Comparison of ENCODE assay signal across 8 mouse cellular contexts in the genomic region with DNA sequence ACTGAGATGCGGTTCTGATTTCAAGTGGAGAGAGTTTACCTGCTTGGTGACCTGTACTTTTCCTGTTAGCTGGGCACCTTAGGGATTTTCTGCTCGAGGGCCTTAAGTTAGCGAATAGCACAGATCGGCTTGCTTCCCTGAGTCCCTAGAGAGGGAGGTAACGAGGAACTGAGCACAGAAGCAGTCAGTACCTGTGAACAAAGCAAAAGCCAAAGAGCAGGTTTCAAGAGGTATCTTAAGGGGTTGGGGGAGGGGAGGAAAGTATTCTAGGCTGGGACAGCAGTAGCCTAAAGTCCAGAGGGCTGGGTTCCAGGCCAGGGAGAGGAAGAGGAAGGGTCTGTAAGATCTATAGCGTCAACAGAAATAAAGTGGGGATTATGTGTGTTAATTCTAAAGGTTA. TPM values are rescaled to one million over a fixed set of nuclear protein-coding genes. Genes with fewer than 3 reads are reported as not detected.
DNase-seq lines count a peak whose midpoint lies in the region; ATAC-seq and TF ChIP-seq lines count a peak whose summit lies in the region.

No protein-coding gene starts in this region.

- peak; percentile 29 to 37 for DNase-seq in spleen, postnatal 10 days (ENCODE audit: low spot score in 2 of 2)
- DNase-seq in spleen, postnatal 4 days (ENCODE audit: low spot score in 2 of 2): no peak
- peak; percentile 42 for DNase-seq in hindbrain, embryonic 11.5 days (ENCODE audit: low spot score)
- DNase-seq in limb, embryonic 14.5 days (ENCODE audit: low spot score): peak; percentile 8
- DNase-seq in midbrain, embryonic 14.5 days: peak; percentile 20
- DNase-seq in T-cell, adult 2 months (ENCODE audit: low spot score): no peak
- no peak for DNase-seq in left cerebral cortex, postnatal 4 days

- intact Hi-C loops in left cerebral cortex, postnatal 4 days (cut with DNase I): no loop called here

- peak overlapping the region; percentile 65; the same call in 1 of the 2 replicates for H3K9ac ChIP-seq in hindbrain, embryonic 11.5 days (ENCODE audit: low read depth, low read length)
- H3K9ac ChIP-seq in limb, embryonic 14.5 days (ENCODE audit: low read depth, low read length, severe bottlenecking): peak overlapping the region; percentile 74
- peak overlapping the region; percentile 48; the same call in 1 of the 2 replicates for H3K9ac ChIP-seq in midbrain, embryonic 14.5 days (replicated peaks; ENCODE audit: low read length)

- WGBS in hindbrain, embryonic 11.5 days: 9% methylated on average over 6 of the region's 6 CpGs
- 8% methylated on average over 6 of the region's 6 CpGs for WGBS in limb, embryonic 14.5 days
- WGBS in midbrain, embryonic 14.5 days: 8% methylated on average over 6 of the region's 6 CpGs

- no peak overlapping the region for H3K27ac ChIP-seq in cortical plate, adult 2 months (ENCODE audit: insufficient read depth, low read length)
- no peak overlapping the region for H3K27ac ChIP-seq in hindbrain, embryonic 11.5 days (ENCODE audit: low read depth, low read length)
- H3K27ac ChIP-seq in limb, embryonic 14.5 days (replicated peaks; ENCODE audit: low read depth, low read length): no peak overlapping the region
- no peak overlapping the region for H3K27ac ChIP-seq in midbrain, embryonic 14.5 days (replicated peaks; ENCODE audit: low read depth, low read length)

- H3K4me1 ChIP-seq in cortical plate, adult 2 months (ENCODE audit: control insufficient read depth, insufficient read depth, low read length): no peaks in the 10 kb centered on the region
- H3K4me1 ChIP-seq in hindbrain, embryonic 11.5 days (replicated peaks; ENCODE audit: control insufficient read depth, insufficient read depth, low read length): peaks cover 3% of the 10 kb centered on the region; the same call in 1 of the 2 replicates
- peaks cover 6% of the 10 kb centered on the region; the same call in 1 of the 2 replicates for H3K4me1 ChIP-seq in limb, embryonic 14.5 days (ENCODE audit: control insufficient read depth, insufficient read depth, low read length)
- H3K4me1 ChIP-seq in midbrain, embryonic 14.5 days (ENCODE audit: control insufficient read depth, insufficient read depth, low read length): no peaks in the 10 kb centered on the region; the same call in 1 of the 2 replicates

- peaks cover 6% of the 10 kb centered on the region; the same call in 1 of the 2 replicates for H3K27me3 ChIP-seq in hindbrain, embryonic 11.5 days (ENCODE audit: control insufficient read depth, insufficient read depth, low read length)
- H3K27me3 ChIP-seq in limb, embryonic 14.5 days (ENCODE audit: control insufficient read depth, insufficient read depth, low read length): no peaks in the 10 kb centered on the region
- H3K27me3 ChIP-seq in midbrain, embryonic 14.5 days (ENCODE audit: control insufficient read depth, insufficient read depth, low read length): no peaks in the 10 kb centered on the region; the same call in 1 of the 2 replicates

- H3K4me3 ChIP-seq in cortical plate, adult 2 months (ENCODE audit: insufficient read depth, low read length): peak overlapping the region; percentile 68
- peak overlapping the region; percentile 56 for H3K4me3 ChIP-seq in hindbrain, embryonic 11.5 days (ENCODE audit: low read depth, low read length)
- peak overlapping the region; percentile 54 for H3K4me3 ChIP-seq in limb, embryonic 14.5 days (replicated peaks; ENCODE audit: low read length)
- peak overlapping the region; percentile 46 for H3K4me3 ChIP-seq in midbrain, embryonic 14.5 days (replicated peaks; ENCODE audit: low read depth, low read length)

- no peaks in the 10 kb centered on the region for H3K9me3 ChIP-seq in hindbrain, embryonic 11.5 days (ENCODE audit: control insufficient read depth, low read length)
- H3K9me3 ChIP-seq in limb, embryonic 14.5 days (ENCODE audit: control insufficient read depth, low read length): no peaks in the 10 kb centered on the region
- H3K9me3 ChIP-seq in midbrain, embryonic 14.5 days (ENCODE audit: control insufficient read depth, low read length): no peaks in the 10 kb centered on the region

- no peak for TF ChIP-seq CTCF in cortical plate, adult 2 months (IDR thresholded peaks at IDR 0.05; ENCODE audit: extremely low read depth, insufficient read depth, low read length)

- H3K4me2 ChIP-seq in hindbrain, embryonic 11.5 days (replicated peaks; ENCODE audit: low read depth, low read length): peak overlapping the region; percentile 94
- peak overlapping the region; percentile 78 for H3K4me2 ChIP-seq in limb, embryonic 14.5 days (replicated peaks; ENCODE audit: low read depth, low read length, severe bottlenecking)
- peak overlapping the region; percentile 70 for H3K4me2 ChIP-seq in midbrain, embryonic 14.5 days (ENCODE audit: low read length)

- no peaks in the 10 kb centered on the region for H3K36me3 ChIP-seq in hindbrain, embryonic 11.5 days (ENCODE audit: control insufficient read depth, insufficient read depth, low read length)
- no peaks in the 10 kb centered on the region for H3K36me3 ChIP-seq in limb, embryonic 14.5 days (ENCODE audit: control insufficient read depth, insufficient read depth, low read length)
- H3K36me3 ChIP-seq in midbrain, embryonic 14.5 days (ENCODE audit: control insufficient read depth, insufficient read depth, low read length): no peaks in the 10 kb centered on the region

- no peak for TF ChIP-seq POLR2A in cortical plate, adult 2 months (IDR thresholded peaks at IDR 0.05; ENCODE audit: extremely low read depth, insufficient read depth, low read length)
- no peak for TF ChIP-seq POLR2A in limb, embryonic 14.5 days (IDR thresholded peaks at IDR 0.05; ENCODE audit: borderline replicate concordance, extremely low read depth, insufficient read depth, insufficient read length)

- no peak for ATAC-seq in hindbrain, embryonic 11.5 days (ENCODE audit: low FRiP score)
- no peak for ATAC-seq in limb, embryonic 14.5 days (ENCODE audit: low FRiP score, low read depth)
- no peak for ATAC-seq in midbrain, embryonic 14.5 days (ENCODE audit: low FRiP score, low TSS enrichment)

RNA-seq across cellular contexts. Expression of a gene that starts 0.3 kb away (rescaled TPM):
- 2.8 TPM in 2 replicates for polyA plus RNA-seq in cortical plate, adult 2 months (2012; rRNA removed)
- 2.2 and 2.5 TPM in 2 replicates for polyA plus RNA-seq in hindbrain, embryonic 11.5 days (2014; fragmentation: Nextera tagmentation; extraction: Ambion mirVana)
- polyA plus RNA-seq in limb, embryonic 14.5 days (2012; rRNA removed): 1.8 and 2.0 TPM in 2 replicates
- polyA plus RNA-seq in limb, embryonic 14.5 days (2014; fragmentation: Nextera tagmentation; extraction: Ambion mirVana): 3.2 and 3.5 TPM in 2 replicates
- 0.55 and 2.8 TPM in 2 replicates for polyA plus RNA-seq in midbrain, embryonic 14.5 days (2014; fragmentation: Nextera tagmentation; extraction: Ambion mirVana)
- 1 to 10 TPM; 2.2 TPM for total RNA-seq in left cerebral cortex, postnatal 4 days (2021)

RNA-seq across cellular contexts. Expression of a gene that starts 1.0 kb away (rescaled TPM):
- polyA plus RNA-seq in cortical plate, adult 2 months (2012; rRNA removed): 3.9 and 4.0 TPM in 2 replicates
- polyA plus RNA-seq in hindbrain, embryonic 11.5 days (2014; fragmentation: Nextera tagmentation; extraction: Ambion mirVana): 2.0 and 2.7 TPM in 2 replicates
- polyA plus RNA-seq in limb, embryonic 14.5 days (2012; rRNA removed): 3.5 and 4.1 TPM in 2 replicates
- polyA plus RNA-seq in limb, embryonic 14.5 days (2014; fragmentation: Nextera tagmentation; extraction: Ambion mirVana): 4.3 and 5.3 TPM in 2 replicates
- 0.30 and 3.3 TPM in 2 replicates for polyA plus RNA-seq in midbrain, embryonic 14.5 days (2014; fragmentation: Nextera tagmentation; extraction: Ambion mirVana)
- 1 to 10 TPM; 2.0 to 2.4 TPM for total RNA-seq in left cerebral cortex, postnatal 4 days (2021)

RNA-seq across cellular contexts. Expression of a gene that starts 39.3 kb away (rescaled TPM):
- polyA plus RNA-seq in cortical plate, adult 2 months (2012; rRNA removed): 49.5 and 49.8 TPM in 2 replicates
- 82.4 and 96.6 TPM in 2 replicates for polyA plus RNA-seq in hindbrain, embryonic 11.5 days (2014; fragmentation: Nextera tagmentation; extraction: Ambion mirVana)
- polyA plus RNA-seq in limb, embryonic 14.5 days (2012; rRNA removed): 14.7 and 15.4 TPM in 2 replicates
- polyA plus RNA-seq in limb, embryonic 14.5 days (2014; fragmentation: Nextera tagmentation; extraction: Ambion mirVana): 38.7 and 39.5 TPM in 2 replicates
- polyA plus RNA-seq in midbrain, embryonic 14.5 days (2014; fragmentation: Nextera tagmentation; extraction: Ambion mirVana): 73.4 and 104 TPM in 2 replicates
- 10 to 100 TPM; 92.1 to 96.8 TPM for total RNA-seq in left cerebral cortex, postnatal 4 days (2021)

Comparison
In these comparisons a context has a peak if more than half of its experiments do, and no peak if none do; other contexts are left out.
1. DNase-seq: peak in spleen, postnatal 10 days (2 of 2), hindbrain, embryonic 11.5 days (single experiment), limb, embryonic 14.5 days (single experiment) and midbrain, embryonic 14.5 days (single experiment); none in spleen, postnatal 4 days (0 of 2), T-cell, adult 2 months (single experiment) and left cerebral cortex, postnatal 4 days (single experiment).
2. Peak in every context shown above with its lines, with median percentiles within 50 percentile points of each other: H3K4me3 ChIP-seq, H3K4me2 ChIP-seq and H3K9ac ChIP-seq.